Mouse (Mus musculus): Measurements from ENCODE around the gene Ccdc71l.

DNA sequence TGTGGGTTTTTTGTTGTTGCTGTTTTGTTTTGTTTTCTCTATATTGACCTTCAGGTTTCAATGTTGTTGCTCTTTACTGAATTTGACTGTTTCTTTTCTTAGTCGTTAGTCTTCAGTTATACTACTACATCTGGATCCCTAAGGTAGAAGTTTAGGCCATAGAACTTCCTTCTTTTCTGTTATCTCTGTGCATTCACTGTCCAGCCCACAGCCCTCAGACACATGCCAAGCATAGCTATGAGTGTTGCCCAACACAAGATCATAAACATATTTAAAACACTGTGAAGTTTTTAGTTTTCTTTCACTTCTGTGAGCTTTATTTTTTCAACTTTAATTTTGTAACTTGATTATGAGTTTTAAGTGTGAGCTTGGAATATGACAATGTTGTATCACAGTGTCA is 41.0 kb downstream of the Ccdc71l start:
- TF ChIP-seq CTCF (conservative IDR thresholded peaks at IDR 0.05; ENCODE audit: insufficient read depth, insufficient read length, low read depth, low read length), result no peak
- no peak for TF ChIP-seq POLR2A (IDR thresholded peaks at IDR 0.05; ENCODE audit: low read depth, low read length)
